Mouse (Mus musculus): Measurements from ENCODE around the gene Olfr1508. TPM values are rescaled to one million over a fixed set of nuclear protein-coding genes. Genes with fewer than 3 reads are reported as not detected.
"Not testable (repeated sequence)": the region's sequence is repeated elsewhere in the genome, so short reads cannot be mapped to it uniquely, and the experiment has no call there.

The Olfr1508 gene
- polyA plus RNA-seq (2014; fragmentation: Nextera tagmentation; extraction: Ambion mirVana): not detected in 2 replicates

DNA sequence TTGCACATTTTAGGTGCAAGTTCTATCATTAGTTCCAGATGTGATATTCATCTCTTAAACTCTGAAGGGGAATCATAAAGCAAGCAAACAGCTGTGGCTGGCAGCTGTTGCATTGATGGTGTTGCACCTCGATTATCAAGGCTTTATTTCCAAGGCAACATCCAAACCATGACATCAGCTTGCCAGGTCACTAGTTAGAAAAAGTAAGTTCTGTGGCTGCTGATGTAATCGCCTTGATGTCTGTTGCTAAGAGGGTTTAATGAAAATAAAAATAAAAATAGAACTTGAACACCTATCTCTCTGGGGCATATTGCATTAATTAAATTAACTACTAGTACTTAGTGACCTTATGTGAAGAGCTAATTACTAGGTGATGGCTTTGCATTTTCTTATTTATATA is at the start of gene Olfr1508:
Olfr1508 (minus strand) TSS at position 101 of the 400 bp plus-strand sequence.
- no peaks in the 10 kb centered on the region for H3K4me1 ChIP-seq (ENCODE audit: insufficient read depth)
- TF ChIP-seq CTCF (IDR thresholded peaks at IDR 0.05; ENCODE audit: low read depth): no peak
- DNase-seq: no peak
- no peaks in the 10 kb centered on the region for H3K27me3 ChIP-seq (ENCODE audit: insufficient read depth, low read length)
- 63% methylated on average over 2 of the region's 2 CpGs for WGBS
- no peak within 1 kb of the TSS for H3K4me3 ChIP-seq (ENCODE audit: low read depth, low read length)
- H3K4me2 ChIP-seq: no peak within 1 kb of the TSS
- H3K27ac ChIP-seq (ENCODE audit: low read depth): no peak within 1 kb of the TSS
- ATAC-seq (ENCODE audit: insufficient read depth): no peak
- no peaks in the 10 kb centered on the region for H3K36me3 ChIP-seq (ENCODE audit: insufficient read depth)
- H3K9me3 ChIP-seq (ENCODE audit: low read depth, low read length): no peaks in the 10 kb centered on the region
- no peak within 1 kb of the TSS for H3K9ac ChIP-seq

DNA sequence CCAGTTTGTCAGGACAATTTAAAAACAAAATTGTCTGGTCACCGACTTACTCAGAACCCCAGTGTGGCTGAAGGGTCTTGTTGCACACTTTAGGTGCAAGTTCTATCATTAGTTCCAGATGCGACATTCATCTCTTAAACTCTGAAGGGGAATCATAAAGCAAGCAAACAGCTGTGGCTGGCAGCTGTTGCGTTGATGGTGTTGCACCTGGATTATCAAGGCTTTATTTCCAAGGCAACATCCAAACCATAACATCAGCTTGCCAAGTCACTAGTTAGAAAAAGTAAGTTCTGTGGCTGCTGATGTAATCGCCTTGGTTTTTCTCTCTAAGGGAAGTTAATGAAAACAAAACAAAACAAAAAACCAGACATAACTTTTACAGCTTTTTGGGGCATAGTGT is 28.2 kb upstream of the Olfr1508 start, which contains the start of gene Olfr1507:
Olfr1507 (minus strand) TSS at position 234 of the 400 bp plus-strand sequence.
- no peak within 1 kb of the TSS for H3K4me3 ChIP-seq (ENCODE audit: low read depth, low read length)
- TF ChIP-seq CTCF (IDR thresholded peaks at IDR 0.05; ENCODE audit: low read depth): no peak
- no peaks in the 10 kb centered on the region for H3K4me1 ChIP-seq (ENCODE audit: insufficient read depth)
- no peak within 1 kb of the TSS for H3K9ac ChIP-seq
- no peaks in the 10 kb centered on the region for H3K36me3 ChIP-seq (ENCODE audit: insufficient read depth)
- no peaks in the 10 kb centered on the region for H3K9me3 ChIP-seq (ENCODE audit: low read depth, low read length)
- H3K4me2 ChIP-seq: no peak within 1 kb of the TSS
- 71% methylated on average over 4 of the region's 4 CpGs for WGBS
- H3K27me3 ChIP-seq (ENCODE audit: insufficient read depth, low read length): no peaks in the 10 kb centered on the region
- no peak for ATAC-seq (ENCODE audit: insufficient read depth)
- H3K27ac ChIP-seq (ENCODE audit: low read depth): no peak within 1 kb of the TSS
- DNase-seq: no peak

DNA sequence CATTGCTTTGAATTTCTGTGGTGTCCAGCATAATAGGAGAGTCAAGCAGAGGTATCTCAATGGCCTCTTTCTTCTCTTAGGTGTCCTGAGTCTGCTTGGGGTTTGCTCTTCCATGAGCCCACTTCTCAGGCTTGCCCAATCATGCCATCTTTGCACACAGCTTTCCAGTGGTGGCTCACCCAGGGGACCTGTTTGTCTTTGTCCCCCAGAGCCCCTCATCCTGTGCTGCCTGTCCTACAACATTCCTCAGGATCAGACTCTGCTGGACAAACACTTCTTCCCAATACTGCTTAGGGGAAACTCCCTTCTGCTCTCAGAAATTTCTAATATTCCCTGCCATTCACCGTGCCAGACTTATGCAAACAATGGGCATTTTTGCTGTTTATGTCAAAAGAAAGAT is 1.6 kb downstream of the Olfr1508 start:
- peak; percentile 2 for DNase-seq
- H3K27me3 ChIP-seq (ENCODE audit: insufficient read depth, low read length): no peaks in the 10 kb centered on the region
- 65% methylated on average over 1 of the region's 1 CpGs for WGBS
- no peak overlapping the region for H3K27ac ChIP-seq (ENCODE audit: low read depth)
- H3K4me2 ChIP-seq: no peak overlapping the region
- peak; percentile 56; the same call in 1 of the 2 replicates for ATAC-seq (ENCODE audit: insufficient read depth)
- no peak for TF ChIP-seq CTCF (IDR thresholded peaks at IDR 0.05; ENCODE audit: low read depth)
- no peaks in the 10 kb centered on the region for H3K4me1 ChIP-seq (ENCODE audit: insufficient read depth)
- H3K9ac ChIP-seq: no peak overlapping the region
- H3K4me3 ChIP-seq (ENCODE audit: low read depth, low read length): no peak overlapping the region
- H3K9me3 ChIP-seq (ENCODE audit: low read depth, low read length): no peaks in the 10 kb centered on the region
- no peaks in the 10 kb centered on the region for H3K36me3 ChIP-seq (ENCODE audit: insufficient read depth)

DNA sequence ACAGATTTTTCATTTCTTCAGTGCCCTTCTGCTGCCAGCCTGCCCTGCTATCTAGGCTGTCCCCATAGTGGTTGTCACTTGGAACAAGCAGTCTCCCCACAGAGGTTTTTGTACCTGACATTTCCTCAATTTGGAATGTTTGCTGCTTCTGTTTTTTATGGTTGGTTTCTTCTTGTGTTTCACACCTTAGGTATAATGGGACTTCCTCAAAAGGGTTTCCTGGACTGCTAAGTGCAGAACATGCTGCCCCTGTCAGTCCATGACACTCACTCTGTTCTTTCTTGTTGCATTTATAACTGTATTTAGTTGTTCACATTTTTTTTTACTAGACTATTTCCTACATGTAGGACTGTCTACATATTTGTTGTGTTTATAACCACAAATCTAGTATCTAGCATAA is 5.4 kb downstream of the Olfr1508 start:
- no peaks in the 10 kb centered on the region for H3K36me3 ChIP-seq (ENCODE audit: insufficient read depth)
- H3K9me3 ChIP-seq (ENCODE audit: low read depth, low read length): no peaks in the 10 kb centered on the region
- no peak overlapping the region for H3K4me2 ChIP-seq
- no peak overlapping the region for H3K4me3 ChIP-seq (ENCODE audit: low read depth, low read length)
- ATAC-seq (ENCODE audit: insufficient read depth) (no peak), DNase-seq (no peak)
- no peaks in the 10 kb centered on the region for H3K4me1 ChIP-seq (ENCODE audit: insufficient read depth)
- no peak for TF ChIP-seq CTCF (IDR thresholded peaks at IDR 0.05; ENCODE audit: low read depth)
- no peak overlapping the region for H3K27ac ChIP-seq (ENCODE audit: low read depth)
- H3K27me3 ChIP-seq (ENCODE audit: insufficient read depth, low read length): no peaks in the 10 kb centered on the region
- H3K9ac ChIP-seq: no peak overlapping the region

DNA sequence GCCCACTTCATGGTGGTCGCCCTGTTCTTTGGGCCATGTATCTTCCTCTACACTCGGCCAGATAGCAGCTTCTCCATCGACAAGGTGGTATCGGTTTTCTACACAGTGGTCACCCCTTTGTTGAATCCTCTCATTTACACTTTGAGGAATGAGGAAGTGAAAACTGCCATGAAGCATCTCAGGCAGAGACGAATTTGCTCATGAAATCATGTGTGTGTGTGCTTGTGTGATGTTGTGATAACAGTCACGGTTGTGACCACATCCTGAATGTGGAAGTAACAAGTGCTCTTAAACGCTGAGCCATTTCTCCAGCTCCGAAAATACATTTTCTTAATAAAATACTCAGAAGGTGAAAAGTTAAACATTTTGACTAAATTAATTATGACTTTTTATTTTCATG is 16.2 kb downstream of the Olfr1508 start:
- no peaks in the 10 kb centered on the region for H3K9me3 ChIP-seq (ENCODE audit: low read depth, low read length)
- no peak overlapping the region for H3K4me2 ChIP-seq
- WGBS: 76% methylated on average over 8 of the region's 8 CpGs
- no peak overlapping the region for H3K27ac ChIP-seq (ENCODE audit: low read depth)
- no peak overlapping the region for H3K9ac ChIP-seq
- DNase-seq (no peak), ATAC-seq (ENCODE audit: insufficient read depth) (no peak)
- H3K27me3 ChIP-seq (ENCODE audit: insufficient read depth, low read length): no peaks in the 10 kb centered on the region
- no peak overlapping the region for H3K4me3 ChIP-seq (ENCODE audit: low read depth, low read length)
- H3K4me1 ChIP-seq (ENCODE audit: insufficient read depth): no peaks in the 10 kb centered on the region
- no peaks in the 10 kb centered on the region for H3K36me3 ChIP-seq (ENCODE audit: insufficient read depth)
- no peak for TF ChIP-seq CTCF (IDR thresholded peaks at IDR 0.05; ENCODE audit: low read depth)

DNA sequence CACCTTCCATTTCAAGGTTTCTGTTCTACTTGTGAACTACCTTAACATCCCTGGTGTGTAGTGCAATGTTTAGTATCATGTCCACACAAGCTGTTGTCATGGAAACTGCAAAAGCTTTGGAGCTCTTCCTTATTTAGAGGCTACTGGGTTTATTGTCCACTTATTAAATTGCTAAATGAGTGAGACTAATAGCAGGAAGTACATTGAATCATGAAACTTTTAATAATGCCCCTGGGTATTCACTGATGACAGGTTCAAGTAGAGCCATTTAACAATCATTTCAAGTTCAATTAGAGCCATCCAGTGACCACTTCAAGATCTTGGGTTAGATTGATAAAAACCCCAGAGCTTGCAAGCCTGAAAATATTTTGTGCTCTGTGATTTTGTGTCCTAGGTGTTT is 24.6 kb downstream of the Olfr1508 start, which contains the start of gene Olfr1509:
Olfr1509 (plus strand) TSS at position 301 of the 400 bp plus-strand sequence.
- Histone ChIP-seq H3K9ac (no peak within 1 kb of the TSS), H3K4me3 (ENCODE audit: low read depth, low read length) (no peak within 1 kb of the TSS), H3K27ac (ENCODE audit: low read depth) (no peak within 1 kb of the TSS), H3K9me3 (ENCODE audit: low read depth, low read length) (no peaks in the 10 kb centered on the region), H3K4me2 (no peak within 1 kb of the TSS), H3K27me3 (ENCODE audit: insufficient read depth, low read length) (no peaks in the 10 kb centered on the region), H3K4me1 (ENCODE audit: insufficient read depth) (no peaks in the 10 kb centered on the region), H3K36me3 (ENCODE audit: insufficient read depth) (no peaks in the 10 kb centered on the region)
- DNase-seq (no peak), ATAC-seq (ENCODE audit: insufficient read depth) (no peak)
- TF ChIP-seq CTCF (IDR thresholded peaks at IDR 0.05; ENCODE audit: low read depth): no peak

DNA sequence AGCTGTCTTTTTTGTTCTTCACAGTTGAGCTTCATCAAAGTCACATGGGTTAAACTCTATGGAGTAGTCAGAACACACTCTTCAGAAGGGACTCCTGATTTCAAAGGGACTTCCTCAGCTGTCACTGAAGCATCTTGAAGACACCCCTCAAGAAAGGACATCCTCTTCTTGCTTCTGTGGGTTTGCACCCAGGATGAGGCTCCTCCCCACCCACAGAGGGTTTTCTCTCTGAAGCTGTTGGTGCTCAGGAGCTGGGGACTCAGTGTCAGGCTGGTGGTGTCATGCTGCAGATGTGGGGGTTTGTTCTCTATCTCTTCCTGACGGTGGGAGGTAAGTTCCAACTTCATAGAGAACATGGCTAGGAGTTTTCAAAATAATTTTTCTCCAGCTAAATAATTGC is 39.6 kb downstream of the Olfr1508 start:
- H3K4me3 ChIP-seq (ENCODE audit: low read depth, low read length): no peak overlapping the region
- no peak for TF ChIP-seq CTCF (IDR thresholded peaks at IDR 0.05; ENCODE audit: low read depth)
- WGBS: 83% methylated on average over 1 of the region's 1 CpGs
- no peaks in the 10 kb centered on the region for H3K36me3 ChIP-seq (ENCODE audit: insufficient read depth)
- H3K27ac ChIP-seq (ENCODE audit: low read depth): no peak overlapping the region
- H3K4me1 ChIP-seq (ENCODE audit: insufficient read depth): no peaks in the 10 kb centered on the region
- DNase-seq (no peak), ATAC-seq (ENCODE audit: insufficient read depth) (no peak)
- no peaks in the 10 kb centered on the region for H3K27me3 ChIP-seq (ENCODE audit: insufficient read depth, low read length)
- no peaks in the 10 kb centered on the region for H3K9me3 ChIP-seq (ENCODE audit: low read depth, low read length)
- no peak overlapping the region for H3K9ac ChIP-seq
- H3K4me2 ChIP-seq: no peak overlapping the region

DNA sequence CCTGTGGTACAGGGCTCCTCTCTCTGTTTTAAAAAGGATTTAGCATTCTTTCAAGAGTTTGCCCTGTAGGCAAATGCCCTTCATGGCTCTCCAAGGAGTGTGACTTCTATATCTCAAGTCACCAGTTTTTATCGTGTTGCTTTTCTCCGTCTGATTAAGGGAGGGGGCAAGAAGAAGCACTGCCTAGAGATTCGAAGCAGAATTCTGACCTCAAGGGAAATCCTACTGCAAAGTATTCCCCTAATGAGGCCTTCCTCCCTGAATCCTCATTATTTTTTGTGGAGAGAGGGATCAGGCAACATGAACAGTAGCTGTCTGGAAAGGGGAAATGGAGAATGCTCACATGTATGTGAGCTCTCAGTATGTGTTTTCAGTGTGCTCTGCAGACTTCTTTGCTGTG is 53.0 kb downstream of the Olfr1508 start, which contains the start of gene Olfr1510:
Olfr1510 (minus strand) TSS at position 101 of the 400 bp plus-strand sequence.
- H3K27me3 ChIP-seq (ENCODE audit: insufficient read depth, low read length): no peaks in the 10 kb centered on the region
- H3K4me3 ChIP-seq (ENCODE audit: low read depth, low read length): no peak within 1 kb of the TSS
- WGBS: 81% methylated on average over 3 of the region's 3 CpGs
- no peak within 1 kb of the TSS for H3K27ac ChIP-seq (ENCODE audit: low read depth)
- no peaks in the 10 kb centered on the region for H3K36me3 ChIP-seq (ENCODE audit: insufficient read depth)
- ATAC-seq (ENCODE audit: insufficient read depth) (no peak), DNase-seq (no peak)
- no peak for TF ChIP-seq CTCF (IDR thresholded peaks at IDR 0.05; ENCODE audit: low read depth)
- H3K4me2 ChIP-seq: no peak within 1 kb of the TSS
- no peak within 1 kb of the TSS for H3K9ac ChIP-seq
- no peaks in the 10 kb centered on the region for H3K9me3 ChIP-seq (ENCODE audit: low read depth, low read length)
- H3K4me1 ChIP-seq (ENCODE audit: insufficient read depth): no peaks in the 10 kb centered on the region

DNA sequence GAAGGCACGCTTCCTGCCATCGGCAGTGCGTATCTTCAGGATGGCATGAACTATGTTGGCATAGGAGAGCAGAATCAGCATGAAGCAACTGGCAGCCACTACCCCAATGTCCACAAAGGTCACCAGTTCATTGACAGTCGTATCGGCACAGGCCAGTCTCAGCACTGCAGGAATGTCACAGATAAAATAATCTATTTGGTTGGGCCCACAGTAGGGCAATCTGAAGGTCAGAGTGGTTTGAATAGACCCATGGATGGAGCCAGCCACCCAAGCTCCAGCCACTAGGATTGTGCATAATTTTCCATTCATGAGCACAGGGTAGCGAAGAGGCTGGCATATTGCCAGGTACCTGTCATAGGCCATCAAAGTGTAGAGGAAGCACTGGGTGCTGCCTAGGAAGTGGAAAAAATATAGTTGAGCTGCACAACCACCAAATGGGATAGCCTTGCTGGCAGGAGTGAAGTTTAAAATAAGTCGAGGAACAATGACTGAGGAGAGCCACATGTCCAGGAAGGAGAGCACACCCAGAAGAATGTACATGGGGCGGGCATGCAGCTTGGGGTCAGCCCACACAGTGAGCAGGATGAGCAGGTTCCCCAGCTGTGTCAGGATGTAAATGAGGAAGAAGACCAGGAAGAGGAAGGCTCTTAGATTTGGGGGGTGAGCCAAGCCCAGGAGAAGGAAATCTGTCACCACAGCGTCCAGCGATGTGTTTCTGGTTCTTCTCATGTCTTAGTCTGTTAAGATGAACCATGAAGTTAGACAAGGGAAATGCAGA is 57.0 kb downstream of the Olfr1508 start:
- H3K27ac ChIP-seq (ENCODE audit: low read depth); H3K4me1 ChIP-seq (ENCODE audit: insufficient read depth); H3K9ac ChIP-seq; H3K36me3 ChIP-seq (ENCODE audit: insufficient read depth); DNase-seq; ATAC-seq (ENCODE audit: insufficient read depth); H3K4me3 ChIP-seq (ENCODE audit: low read depth, low read length); H3K4me2 ChIP-seq; H3K9me3 ChIP-seq (ENCODE audit: low read depth, low read length); H3K27me3 ChIP-seq (ENCODE audit: insufficient read depth, low read length): not testable (repeated sequence)
- 73% methylated on average over 7 of the region's 10 CpGs for WGBS

Measured in lung, embryonic 14.5 days (tissue).